Mouse (Mus musculus) adipocyte (in vitro differentiated cells): ENCODE measurements around the gene Pde10a.

Source experiments
- DNase-seq: peaks from one replicate; pipeline ENCODE4 v3.0.0-alpha.2; 2016; ENCODE audit warnings: low spot score

Gene Pde10a

GRCm38 (mm10) chr17:8842662-8843061 is 317.5 kb downstream of the Pde10a start:
- no peak for DNase-seq

- no peak for DNase-seq
Measured at GRCm38 (mm10) chr17:8843941-8844340, 318.8 kb downstream of the Pde10a start.

- no peak for DNase-seq
Measured at GRCm38 (mm10) chr17:8846506-8846905, 321.3 kb downstream of the Pde10a start.

GRCm38 (mm10) chr17:8847558-8847957 is 322.4 kb downstream of the Pde10a start:
- DNase-seq, result peak; percentile 33

GRCm38 (mm10) chr17:8851846-8852245 is 326.7 kb downstream of the Pde10a start:
- DNase-seq, result no peak

GRCm38 (mm10) chr17:8856430-8857371 is 331.5 kb downstream of the Pde10a start:
- peak; percentile 87 for DNase-seq

GRCm38 (mm10) chr17:8858636-8859421 is 333.7 kb downstream of the Pde10a start:
- DNase-seq, result no peak

GRCm38 (mm10) chr17:8859489-8859888 is 334.3 kb downstream of the Pde10a start:
- DNase-seq, result no peak

- DNase-seq, result peak; percentile 51
Measured at GRCm38 (mm10) chr17:8864638-8865497, 339.7 kb downstream of the Pde10a start.

GRCm38 (mm10) chr17:8867331-8868237 is 342.4 kb downstream of the Pde10a start:
- no peak for DNase-seq

GRCm38 (mm10) chr17:8869287-8869686 is 344.1 kb downstream of the Pde10a start:
- no peak for DNase-seq

GRCm38 (mm10) chr17:8870848-8871247 is 345.7 kb downstream of the Pde10a start:
- peak; percentile 32 for DNase-seq

GRCm38 (mm10) chr17:8871396-8871795 is 346.2 kb downstream of the Pde10a start:
- no peak for DNase-seq

GRCm38 (mm10) chr17:8871997-8872593 is 346.9 kb downstream of the Pde10a start:
- DNase-seq, result no peak

GRCm38 (mm10) chr17:8872611-8873010 is 347.4 kb downstream of the Pde10a start:
- no peak for DNase-seq

GRCm38 (mm10) chr17:8878056-8878455 is 352.9 kb downstream of the Pde10a start:
- DNase-seq, result no peak

GRCm38 (mm10) chr17:8881711-8882110 is 356.5 kb downstream of the Pde10a start:
- no peak for DNase-seq

GRCm38 (mm10) chr17:8884691-8885090 is 359.5 kb downstream of the Pde10a start:
- no peak for DNase-seq

- no peak for DNase-seq
Measured at GRCm38 (mm10) chr17:8885830-8886229, 360.7 kb downstream of the Pde10a start.

- no peak for DNase-seq
Measured at GRCm38 (mm10) chr17:8888105-8888504, 362.9 kb downstream of the Pde10a start.
